Mouse (Mus musculus) gonadal fat pad, adult 2 months (tissue): ENCODE data around the gene Tceanc2. TPM values are rescaled to one million over a fixed set of nuclear protein-coding genes. Genes with fewer than 3 reads are reported as not detected.

Source experiments
- DNase-seq: peaks from one replicate; pipeline ENCODE4 v3.0.0-alpha.2; 2012; ENCODE audit warnings: low read depth
- polyA plus RNA-seq: library from polyadenylated mRNA; depleted of rRNA; stranded (reverse); fragments of >200 nt; gene quantifications from 2 replicates; pipeline ENCODE4 v1.2.3, GENCODE M21; 2012; rRNA removed

The Tceanc2 gene
- polyA plus RNA-seq, 1 experiment, result 8.1 TPM

GRCm38 (mm10) chr4:107091696-107092095, 87.2 kb downstream of the Tceanc2 start:
- DNase-seq, result no peak

GRCm38 (mm10) chr4:107084858-107085257, 94.1 kb downstream of the Tceanc2 start:
- no peak for DNase-seq

GRCm38 (mm10) chr4:107084343-107084742, 94.6 kb downstream of the Tceanc2 start:
- no peak for DNase-seq

Other genes with a start within 250 kb of the Tceanc2 start
- gene Mrpl37, start 112.2 kb downstream of the Tceanc2 start, polyA plus RNA-seq, result 181 and 182 TPM in 2 replicates
- gene Cyb5rl, start 112.1 kb downstream of the Tceanc2 start, polyA plus RNA-seq, result 25.5 and 35.6 TPM in 2 replicates
- gene Cdcp2, start 82.2 kb downstream of the Tceanc2 start, polyA plus RNA-seq, result 0.04 and 0.37 TPM in 2 replicates
- gene Tmem59, start 717 bp downstream of the Tceanc2 start, polyA plus RNA-seq, result 369 and 382 TPM in 2 replicates
- 0.19 and 0.23 TPM in 2 replicates for gene Ldlrad1, start 30.1 kb upstream of the Tceanc2 start, polyA plus RNA-seq
- 7.7 and 8.8 TPM in 2 replicates for gene Lrrc42, start 74.4 kb upstream of the Tceanc2 start, polyA plus RNA-seq
- gene Hspb11, start 74.5 kb upstream of the Tceanc2 start, polyA plus RNA-seq, result 4.0 and 5.1 TPM in 2 replicates
- gene Dio1, start 128.1 kb upstream of the Tceanc2 start, polyA plus RNA-seq, result 0.91 and 1.3 TPM in 2 replicates
- gene Yipf1, start 135.2 kb upstream of the Tceanc2 start, polyA plus RNA-seq, result 50.7 and 55.4 TPM in 2 replicates
- 12.7 and 15.8 TPM in 2 replicates for gene Ndc1, start 188.7 kb upstream of the Tceanc2 start, polyA plus RNA-seq